Mouse (Mus musculus) retina, embryonic 14.5 days (tissue): ENCODE measurements around the gene Sgms1.
"Not testable (repeated sequence)": the region's sequence is repeated elsewhere in the genome, so short reads cannot be mapped to it uniquely, and the experiment has no call there.

Source experiments
- DNase-seq: peaks from one replicate; pipeline ENCODE4 v3.0.0-alpha.2; 2015; ENCODE audit warnings: low spot score

Gene Sgms1

DNA sequence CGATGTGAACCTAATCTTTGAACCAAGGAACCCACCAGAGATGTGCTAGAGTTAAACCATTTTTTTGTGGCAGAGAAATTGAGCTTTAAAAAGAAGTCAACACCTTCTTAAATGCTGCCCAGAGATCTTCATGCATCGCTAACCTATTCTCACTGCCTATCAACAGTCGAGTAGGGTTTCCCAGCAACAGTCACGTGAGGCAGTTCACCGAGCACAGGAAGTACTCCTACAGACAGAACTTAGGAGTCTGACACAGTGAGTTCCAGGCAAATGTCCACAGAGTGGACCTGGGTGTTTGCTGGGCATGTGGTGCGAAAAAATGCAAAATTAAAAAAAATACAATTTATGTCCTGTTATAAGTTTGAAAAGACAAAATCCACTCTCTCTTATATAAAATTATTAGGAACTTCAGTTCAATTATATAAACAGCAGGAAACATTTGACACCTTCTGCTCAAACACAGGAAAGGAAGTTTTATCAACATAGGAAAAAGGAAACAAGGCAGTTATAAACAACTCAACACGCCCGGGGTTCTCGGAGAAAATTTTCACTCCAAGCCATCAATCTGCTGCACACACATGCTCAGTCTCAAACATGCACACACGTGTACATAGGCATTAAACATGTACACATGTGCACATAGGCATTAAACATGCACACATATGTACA is 64.3 kb downstream of the Sgms1 start:
- no peak for DNase-seq

- no peak for DNase-seq
Observed at GRCm38 (mm10) chr19:32324550-32324949, 65.0 kb downstream of the Sgms1 start.

DNA sequence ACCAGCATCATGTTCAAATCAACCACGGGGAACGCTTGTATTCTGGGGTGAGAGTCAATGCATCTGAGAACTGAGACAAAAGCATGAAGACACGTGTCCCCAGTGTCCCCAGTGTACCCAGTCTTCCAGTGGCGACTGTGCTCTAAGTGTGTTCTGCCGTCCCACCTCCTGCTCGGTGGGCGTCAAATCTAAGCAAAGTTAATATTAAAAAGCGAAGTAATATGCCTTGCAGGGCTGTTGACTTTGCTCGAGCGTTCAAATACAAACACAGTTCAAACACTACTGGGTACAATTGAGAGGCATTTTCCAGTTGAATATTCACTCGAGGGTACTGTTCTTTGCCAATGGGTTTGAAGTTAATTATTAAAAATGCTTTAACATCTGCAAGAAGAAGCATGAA is 66.4 kb downstream of the Sgms1 start:
- no peak for DNase-seq

GRCm38 (mm10) chr19:32322429-32323035 is 67.0 kb downstream of the Sgms1 start:
- no peak for DNase-seq

- DNase-seq, result peak; percentile 58
Observed at GRCm38 (mm10) chr19:32320366-32320666, 69.2 kb downstream of the Sgms1 start.

DNA sequence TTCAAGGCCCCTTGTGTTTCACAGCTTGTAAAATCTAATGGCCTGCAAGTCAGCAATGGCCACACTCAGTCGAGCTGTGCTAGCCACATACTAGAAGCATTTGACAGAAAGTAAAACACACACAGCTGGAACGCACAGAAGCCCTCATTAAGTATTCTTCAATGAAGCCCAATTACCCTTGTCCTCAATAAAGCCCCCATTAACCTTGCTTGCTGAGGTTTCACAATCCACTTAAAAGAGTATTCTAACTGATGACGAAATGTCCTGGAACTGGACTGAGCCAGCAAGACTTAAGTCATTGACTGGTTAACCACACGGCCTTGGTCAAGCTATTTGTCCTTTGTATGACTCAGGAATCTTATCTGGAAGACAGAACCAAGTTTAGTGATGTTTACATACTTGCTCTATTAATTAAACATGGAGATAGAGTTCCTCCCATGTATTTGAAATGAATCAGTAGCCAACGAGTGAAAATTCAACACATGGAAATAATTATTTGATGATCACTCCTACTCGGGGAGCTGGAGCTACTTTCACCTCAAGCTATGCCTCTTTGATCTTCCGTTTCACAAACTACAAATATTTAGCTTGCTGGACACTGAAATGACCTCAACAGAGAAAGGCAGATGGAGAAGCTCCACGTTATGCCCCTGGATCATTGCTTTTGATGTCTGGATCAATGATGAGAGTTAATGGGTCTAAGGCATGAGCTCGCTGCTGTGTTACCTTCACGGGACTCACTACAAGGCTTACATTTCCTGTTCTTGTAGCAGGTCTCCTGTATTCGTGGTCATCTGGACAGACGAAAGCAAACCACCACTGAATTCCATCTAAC is 69.8 kb downstream of the Sgms1 start:
- peak; percentile 49 for DNase-seq

DNA sequence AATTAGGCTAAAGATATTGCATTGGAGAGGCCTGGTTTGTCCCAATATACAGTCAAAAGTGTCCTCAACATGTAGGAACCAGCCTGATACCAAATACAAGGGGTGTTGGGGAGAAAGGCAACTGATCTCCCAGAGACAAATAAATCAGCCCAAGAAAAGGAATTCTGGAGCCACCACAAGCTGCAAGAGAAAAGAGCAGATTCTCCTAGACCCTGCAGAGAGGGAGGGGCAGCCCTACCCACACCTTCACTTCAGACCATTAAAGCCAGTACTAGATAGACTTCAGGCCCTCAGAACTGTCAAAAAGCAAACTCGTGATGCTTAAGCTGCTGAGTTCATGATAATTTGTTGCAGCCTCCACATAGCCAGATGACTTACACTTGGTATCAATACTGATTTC is 70.5 kb downstream of the Sgms1 start:
- no peak for DNase-seq

DNA sequence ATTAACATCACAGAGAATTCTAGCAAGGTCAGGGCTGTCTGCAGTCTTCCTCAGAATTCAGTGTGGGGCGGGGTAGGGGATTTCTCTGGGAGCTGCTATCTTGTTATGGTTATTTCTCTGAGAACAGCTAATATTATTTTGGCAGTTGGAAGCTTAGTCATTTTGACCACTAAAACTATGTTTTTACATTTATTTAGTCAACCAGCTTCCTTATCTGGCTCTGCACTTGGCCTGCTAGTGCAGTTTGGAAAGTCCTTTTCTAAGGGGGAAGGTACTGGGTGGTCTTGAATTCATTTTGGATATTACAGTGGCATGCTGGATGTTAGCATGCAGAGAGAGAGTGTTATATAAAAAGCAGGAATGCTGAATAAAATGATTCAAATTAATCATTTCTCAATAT is 72.2 kb downstream of the Sgms1 start:
- not testable (repeated sequence) for DNase-seq

GRCm38 (mm10) chr19:32313304-32313703 is 76.2 kb downstream of the Sgms1 start:
- no peak for DNase-seq

DNA sequence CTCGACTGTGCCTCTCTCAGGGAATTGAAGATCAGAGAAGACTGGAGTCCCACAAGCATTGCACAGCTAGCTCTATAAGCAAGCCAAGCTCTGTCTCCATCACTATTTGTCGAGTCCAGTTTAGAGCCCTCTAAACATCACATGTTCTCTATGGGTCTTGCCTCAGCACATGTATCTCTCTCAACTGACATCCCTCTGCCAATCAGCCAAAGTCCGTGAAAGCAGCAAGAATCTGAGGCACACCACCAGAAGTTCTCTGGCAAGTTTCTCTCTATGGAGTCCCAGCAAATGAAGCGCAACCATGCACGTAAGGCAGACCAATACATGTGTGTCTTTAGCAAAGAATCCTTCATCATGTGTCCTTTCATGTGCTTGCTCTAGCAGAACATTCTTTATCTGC is 77.8 kb downstream of the Sgms1 start:
- DNase-seq, result no peak

GRCm38 (mm10) chr19:32311063-32311462 is 78.5 kb downstream of the Sgms1 start:
- no peak for DNase-seq

- DNase-seq, result no peak
Observed at GRCm38 (mm10) chr19:32310483-32310882, 79.0 kb downstream of the Sgms1 start.

DNA sequence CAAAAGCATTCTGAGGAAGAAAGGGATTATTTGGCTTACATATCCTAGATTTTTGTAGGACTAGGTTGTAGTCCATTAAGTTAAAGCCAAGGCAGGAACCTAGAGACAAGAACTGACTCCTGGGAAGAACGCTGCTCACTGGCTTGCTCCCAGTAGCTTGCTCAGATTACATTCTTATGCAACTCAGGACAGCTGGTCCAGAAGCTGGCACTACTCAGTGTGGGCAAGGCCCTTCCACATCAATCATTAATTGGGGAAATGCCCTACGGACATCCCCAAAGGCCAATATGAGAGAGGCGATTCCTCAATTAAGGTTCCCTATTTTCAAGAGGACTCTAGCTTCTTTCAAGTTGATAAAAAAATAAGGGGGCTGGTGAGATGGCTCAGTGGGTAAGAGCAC is 80.2 kb downstream of the Sgms1 start:
- no peak for DNase-seq

GRCm38 (mm10) chr19:32308311-32308710 is 81.2 kb downstream of the Sgms1 start:
- no peak for DNase-seq

DNA sequence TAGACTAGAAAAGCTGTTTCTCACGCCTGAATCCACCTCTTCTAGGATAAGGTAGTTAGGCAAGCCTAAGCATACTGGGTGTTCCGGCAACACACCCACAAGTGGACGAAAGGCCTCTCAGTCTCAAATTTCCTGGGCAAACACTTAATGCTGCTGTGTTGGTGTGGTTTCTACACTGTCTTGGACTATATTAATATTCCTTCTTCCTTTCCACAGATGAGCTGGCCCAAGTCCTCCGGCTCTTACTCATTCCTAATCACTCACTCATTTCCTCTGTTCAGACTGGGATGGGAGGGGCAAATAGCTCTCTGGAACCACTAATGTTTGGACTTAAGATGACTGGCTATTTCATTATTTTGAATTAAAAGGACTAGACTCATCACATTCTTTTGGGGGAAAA is 84.6 kb downstream of the Sgms1 start:
- no peak for DNase-seq

DNA sequence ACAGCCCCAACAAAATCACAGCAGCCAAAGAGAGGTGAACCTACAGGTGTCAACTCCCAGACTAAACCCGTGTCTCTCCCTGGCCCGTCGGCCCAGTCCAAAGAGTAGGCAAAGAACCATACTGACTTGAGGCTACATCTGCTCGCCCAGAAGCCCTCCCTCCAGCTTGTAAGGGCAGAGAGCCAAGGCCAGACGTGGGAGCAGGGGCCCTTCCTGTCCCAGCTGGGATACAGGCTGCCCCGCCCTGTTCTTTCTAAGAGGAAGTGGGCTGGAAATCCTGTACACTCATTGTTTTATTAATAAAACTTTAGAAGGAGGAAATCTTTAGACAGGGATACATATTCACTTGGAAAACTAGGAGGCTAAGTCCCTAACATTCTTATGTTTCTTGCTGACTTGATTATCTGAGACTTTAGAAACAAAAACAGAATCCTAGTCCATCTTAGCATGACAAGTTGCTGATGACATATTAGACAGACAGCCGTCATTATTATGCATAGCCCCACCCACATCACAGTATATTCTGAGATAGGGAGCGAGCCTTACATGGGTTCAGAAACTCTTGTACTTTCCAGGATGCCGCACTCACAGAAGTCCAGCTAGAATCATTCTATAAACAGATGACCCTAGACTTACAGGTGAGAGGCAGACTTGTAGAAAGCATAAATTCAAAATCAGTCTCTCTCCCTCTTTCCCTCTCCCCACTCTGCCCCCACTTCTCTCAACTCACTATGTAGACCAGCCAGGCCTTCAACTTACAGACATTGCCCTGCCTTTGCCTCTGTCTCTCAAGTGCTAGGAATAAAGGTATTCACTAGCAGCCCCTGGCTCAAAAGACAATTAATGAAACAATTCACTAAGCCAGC is 85.3 kb downstream of the Sgms1 start:
- DNase-seq, result no peak

DNA sequence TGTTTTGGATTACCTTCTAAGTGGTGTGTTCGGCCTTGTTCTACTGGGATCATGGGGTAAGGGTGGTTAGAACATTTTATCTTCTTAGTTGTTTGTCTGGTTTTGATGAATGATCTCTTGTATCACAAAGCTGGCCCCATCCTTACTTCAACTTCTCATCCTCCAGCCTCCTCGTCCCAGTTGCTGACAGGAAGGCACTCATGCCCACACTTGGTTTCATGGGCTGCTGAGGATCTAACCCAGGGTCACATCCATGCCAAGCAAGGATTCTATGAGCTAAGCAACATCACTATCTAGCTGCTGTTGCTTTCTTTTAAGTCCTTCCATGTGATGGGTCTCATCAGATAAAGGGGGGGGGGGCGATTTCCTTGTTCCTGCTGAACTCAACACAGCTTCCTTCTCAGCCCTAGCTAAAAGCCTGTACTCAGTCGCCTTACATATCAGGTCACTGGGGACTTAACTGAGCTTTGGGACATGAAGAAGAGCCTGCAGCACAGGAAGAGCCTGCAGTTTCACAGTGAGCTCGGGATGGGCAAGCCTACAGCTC is 86.6 kb downstream of the Sgms1 start:
- no peak for DNase-seq

- no peak for DNase-seq
Observed at GRCm38 (mm10) chr19:32301568-32301967, 87.9 kb downstream of the Sgms1 start.

DNA sequence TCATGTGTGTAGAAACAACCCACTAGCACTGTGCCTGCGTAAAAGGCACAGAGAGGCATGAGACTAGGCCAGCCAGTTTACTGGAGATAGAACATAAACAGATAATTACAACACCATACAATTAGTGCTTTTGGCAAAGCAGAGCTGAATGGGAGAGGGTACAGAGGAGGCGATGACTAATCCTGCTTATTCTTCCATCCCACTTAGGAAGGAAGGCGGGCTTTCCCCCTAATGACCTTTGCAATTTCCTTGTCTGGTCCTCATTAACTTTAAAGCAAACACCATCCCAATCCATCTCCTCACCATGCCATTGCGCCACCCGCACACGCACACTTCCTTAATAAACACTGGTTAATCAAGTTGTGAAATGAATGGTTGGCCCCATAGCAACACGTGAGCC is 91.3 kb downstream of the Sgms1 start:
- no peak for DNase-seq

GRCm38 (mm10) chr19:32296863-32297262 is 92.7 kb downstream of the Sgms1 start:
- DNase-seq, result no peak

DNA sequence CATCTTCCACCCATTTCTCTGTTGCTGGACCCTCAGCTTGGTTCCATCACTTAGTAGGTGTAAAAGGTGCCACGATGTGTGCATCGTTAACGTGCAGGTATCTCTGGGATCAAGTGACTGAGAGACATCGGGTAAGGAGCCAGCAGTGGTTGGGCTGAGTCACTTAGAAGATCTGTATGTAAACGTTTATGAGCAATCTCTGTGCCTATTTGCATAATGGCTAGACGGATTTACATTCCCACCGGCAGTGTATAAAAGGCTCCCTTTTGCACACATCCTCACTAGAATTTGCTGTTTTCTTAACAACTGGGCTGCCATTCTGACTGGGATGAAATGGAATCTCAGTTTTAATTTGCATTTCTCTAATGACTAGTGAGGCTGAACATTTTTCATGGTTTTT is 93.9 kb downstream of the Sgms1 start:
- no peak for DNase-seq
